Mouse (Mus musculus) NIH3T3 (cell line): ENCODE measurements around the gene Rest.

Source experiments
- DNase-seq: peaks from one replicate; pipeline ENCODE4 v3.0.0-alpha.2; 2012; ENCODE audit warnings: low read depth

Rest gene

DNA sequence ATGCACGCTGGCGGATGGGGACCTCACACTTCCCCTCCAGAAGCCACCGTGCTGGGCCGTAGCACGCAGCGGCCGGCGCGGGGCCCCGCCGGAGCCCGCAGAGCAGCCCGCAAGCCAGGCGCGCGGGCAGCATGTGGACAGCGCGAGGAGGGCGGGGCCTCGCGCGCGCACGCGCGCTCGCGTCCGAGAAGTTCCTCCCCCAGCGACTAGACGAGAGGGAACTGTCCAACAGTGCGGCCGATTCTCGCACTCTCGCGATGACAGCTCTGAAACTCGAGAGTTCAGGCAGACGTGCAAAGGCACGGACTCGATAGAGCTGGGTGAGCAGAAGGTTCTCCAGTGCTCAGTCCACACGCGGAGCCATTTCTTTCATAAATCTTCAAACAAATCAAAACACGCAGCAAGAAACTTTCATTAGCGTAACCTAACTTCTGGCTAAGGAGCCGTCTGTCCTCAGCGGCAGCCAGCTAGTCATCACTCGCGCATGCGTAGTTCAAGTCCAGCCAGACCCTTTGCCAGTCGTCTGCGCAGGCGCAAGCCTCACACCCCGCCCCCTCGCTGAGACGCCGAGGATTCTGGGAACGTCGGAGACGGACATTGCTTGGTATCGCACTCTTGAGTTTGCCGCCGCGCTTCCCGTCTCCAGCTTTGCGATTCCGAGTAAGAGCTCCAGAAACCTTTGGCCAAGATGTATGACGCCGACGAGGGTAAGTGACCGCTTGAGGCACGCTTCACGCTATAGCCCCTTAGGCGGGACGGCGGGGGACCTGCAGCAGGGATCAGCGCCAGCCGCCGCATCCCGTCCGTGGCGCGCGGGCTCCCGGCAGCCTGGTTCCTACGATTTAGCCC lies 44.9 kb downstream of the Rest start, which contains the start of the genes Noa1 and Polr2b:
Noa1 (minus strand) TSS at position 161 of the 849 bp plus-strand sequence.
Polr2b (plus strand) TSS at position 224 of the 849 bp plus-strand sequence.
- peak; percentile 99 for DNase-seq

- no peak for DNase-seq
These were observed 48.9 kb downstream of the Rest start for GRCm38 (mm10) chr5:77314206-77314605.

DNA sequence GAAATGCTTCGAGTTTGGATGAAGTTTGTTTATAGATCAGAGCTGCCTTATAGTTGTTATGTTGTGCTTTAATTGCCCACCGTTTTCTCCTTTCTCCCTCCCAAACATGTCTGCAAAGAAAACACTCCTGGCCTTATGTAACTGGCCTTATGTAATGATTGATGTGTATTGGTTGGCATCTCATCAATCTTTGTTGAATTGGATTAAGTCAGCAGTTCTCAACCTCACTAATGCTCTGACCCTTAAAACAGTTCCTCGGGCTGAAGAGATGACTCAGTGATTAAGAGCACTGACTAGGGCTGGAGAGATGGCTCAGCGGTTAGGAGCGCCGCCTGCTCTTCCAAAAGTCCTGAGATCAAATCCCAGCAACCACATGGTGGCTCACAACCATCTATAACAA lies 49.7 kb downstream of the Rest start:
- no peak for DNase-seq

GRCm38 (mm10) chr5:77324936-77325335 lies 59.6 kb downstream of the Rest start:
- DNase-seq = no peak

DNA sequence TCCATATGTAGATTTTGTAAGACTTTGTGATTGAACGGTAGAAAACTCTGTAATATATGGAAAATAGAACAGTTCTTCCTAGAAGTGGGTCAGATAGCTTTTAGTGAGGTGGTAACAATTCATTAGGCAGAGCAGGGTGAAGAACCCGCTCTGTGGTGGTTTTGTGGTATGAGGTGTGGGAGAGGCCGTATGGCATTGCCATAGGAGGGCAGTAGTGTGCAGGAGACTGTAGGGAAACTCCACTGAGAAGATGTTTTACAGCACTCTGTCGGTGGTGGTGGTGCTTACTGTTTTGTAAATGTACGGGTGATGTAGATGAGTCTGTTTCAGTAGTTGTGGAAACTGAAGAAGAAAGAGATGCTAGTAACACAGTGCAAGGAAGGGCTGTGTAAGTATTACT lies 64.9 kb downstream of the Rest start:
- peak; percentile 20 for DNase-seq
